Mouse (Mus musculus): ENCODE measurements around the gene Vmn1r33. TPM values are rescaled to one million over a fixed set of nuclear protein-coding genes. Genes with fewer than 3 reads are reported as not detected.
"Not testable (repeated sequence)": the region's sequence is repeated elsewhere in the genome, so short reads cannot be mapped to it uniquely, and the experiment has no call there.

Vmn1r33 gene
- total RNA-seq (2015) (not detected in 2 replicates), total RNA-seq (2017) (not detected in 2 replicates)

- ATAC-seq (ENCODE audit: poor library complexity, severe bottlenecking), result not testable (repeated sequence)
Measured at GRCm38 (mm10) chr6:66618182-66618581, at the start of gene Vmn1r33. Vmn1r33 (minus strand) TSS chr6:66618282.

DNA sequence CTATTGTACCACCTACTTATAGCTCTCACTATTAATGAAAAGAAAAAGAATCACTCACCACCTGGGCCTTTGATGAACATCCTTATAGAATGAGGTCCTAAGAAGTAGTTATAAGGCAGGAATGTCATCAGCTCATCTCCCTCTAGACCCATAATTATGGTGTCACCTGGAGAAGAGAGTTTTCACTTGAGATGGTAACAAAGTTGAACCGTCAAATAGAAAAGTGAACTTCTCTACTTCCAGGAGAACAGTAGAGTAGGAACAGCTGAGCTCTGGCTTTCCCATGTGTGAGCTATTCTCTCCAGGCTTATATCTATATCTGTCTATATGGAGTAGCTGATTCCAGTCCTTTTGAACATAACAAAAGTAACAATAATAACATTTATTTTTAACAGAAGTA lies 25.7 kb upstream of the Vmn1r33 start, which contains the start of gene Vmn1r34:
TSS of gene Vmn1r34 (minus strand) at position 101 of the 400 bp plus-strand sequence.
- no peak for ATAC-seq (ENCODE audit: poor library complexity, severe bottlenecking)

DNA sequence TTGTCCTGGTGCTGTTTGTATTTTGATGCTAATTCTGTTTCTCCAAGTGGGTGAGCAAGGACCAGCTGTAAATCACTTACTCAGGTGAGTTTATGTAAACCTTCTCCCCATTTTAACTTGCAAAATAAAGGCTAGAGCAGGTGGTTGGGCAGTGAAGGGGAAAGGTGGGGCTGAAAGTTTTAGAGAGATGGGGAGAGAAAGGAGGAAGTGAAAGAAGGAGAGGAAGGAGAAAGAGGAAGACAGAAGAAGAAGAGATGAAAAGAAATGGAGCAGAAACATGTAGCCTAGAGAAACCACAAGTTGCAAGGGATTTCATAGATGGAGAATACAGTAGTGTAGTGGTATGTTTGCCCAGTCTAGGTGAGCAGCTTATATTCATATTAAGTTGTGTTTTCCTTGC lies 22.3 kb downstream of the Vmn1r33 start:
- ATAC-seq (ENCODE audit: poor library complexity, severe bottlenecking), result peak; percentile 64

Other genes with a start within 250 kb of the Vmn1r33 start
- 156 and 172 TPM in 2 replicates for gene Mad2l1, start 82.9 kb downstream of the Vmn1r33 start, total RNA-seq (2015)
- 112 and 113 TPM in 2 replicates for gene Mad2l1, start 82.9 kb downstream of the Vmn1r33 start, total RNA-seq (2017)
- not detected in 2 replicates for gene Vmn1r32, start 58.2 kb downstream of the Vmn1r33 start, total RNA-seq (2015)
- not detected in 2 replicates for gene Vmn1r32, start 58.2 kb downstream of the Vmn1r33 start, total RNA-seq (2017)
- not detected in 2 replicates for gene Vmn1r34, start 25.6 kb upstream of the Vmn1r33 start, total RNA-seq (2015)
- not detected in 2 replicates for gene Vmn1r34, start 25.6 kb upstream of the Vmn1r33 start, total RNA-seq (2017)
- gene Vmn1r35, start 67.6 kb upstream of the Vmn1r33 start, total RNA-seq (2015), result not detected in 2 replicates
- not detected in 2 replicates for gene Vmn1r35, start 67.6 kb upstream of the Vmn1r33 start, total RNA-seq (2017)
- gene Vmn1r36, start 100.9 kb upstream of the Vmn1r33 start, total RNA-seq (2015), result not detected in 2 replicates
- gene Vmn1r36, start 100.9 kb upstream of the Vmn1r33 start, total RNA-seq (2017), result not detected in 2 replicates
- gene Vmn1r37, start 111.1 kb upstream of the Vmn1r33 start, total RNA-seq (2015), result not detected in 2 replicates
- not detected in 2 replicates for gene Vmn1r37, start 111.1 kb upstream of the Vmn1r33 start, total RNA-seq (2017)
- gene Vmn1r38, start 164.3 kb upstream of the Vmn1r33 start, total RNA-seq (2015), result not detected in 2 replicates
- not detected in 2 replicates for gene Vmn1r38, start 164.3 kb upstream of the Vmn1r33 start, total RNA-seq (2017)
- not detected in 2 replicates for gene Vmn1r39, start 192.3 kb upstream of the Vmn1r33 start, total RNA-seq (2015)
- gene Vmn1r39, start 192.3 kb upstream of the Vmn1r33 start, total RNA-seq (2017), result not detected in 2 replicates